Mouse (Mus musculus) lung, adult 2 months (tissue): ENCODE results near the gene Gm6871.

Experiments
- CTCF ChIP-seq: fragments of 200-500 bp; IDR thresholded peaks from 2 replicates; pipeline ENCODE4 v1.5.1; 2011; ENCODE audit warnings: mild to moderate bottlenecking, low read length, control low read depth; ENCODE audit not compliant: insufficient read depth
- POLR2A ChIP-seq: fragments of 200-500 bp; IDR thresholded peaks from 2 replicates; pipeline ENCODE4 v1.6.1; 2011; ENCODE audit warnings: low read depth, mild to moderate bottlenecking, control low read depth, low read length, borderline replicate concordance; ENCODE audit errors: extremely low read depth

GRCm38 (mm10) chr7:41500151-41500934 is 73.1 kb downstream of the Gm6871 start:
- TF ChIP-seq CTCF (no peak), POLR2A (no peak)
